Mouse (Mus musculus): ENCODE measurements around the gene Slf1. TPM values are rescaled to one million over a fixed set of nuclear protein-coding genes. Genes with fewer than 3 reads are reported as not detected.

The Slf1 gene
- polyA plus RNA-seq, 1 experiment from 2014 or later, result 30.2 TPM

- no peak for ATAC-seq
- Histone ChIP-seq H3K4me3 (ENCODE audit: low read depth, low read length) (no peak overlapping the region), H3K36me3 (ENCODE audit: control insufficient read depth, insufficient read depth, low read length) (no peaks in the 10 kb centered on the region)
These were observed 91.9 kb downstream of the Slf1 start for GRCm38 (mm10) chr13:77043375-77043774.

GRCm38 (mm10) chr13:77029594-77029993, 105.7 kb downstream of the Slf1 start:
- H3K27ac ChIP-seq (ENCODE audit: low read length), result no peak overlapping the region
- no peak overlapping the region for H3K9ac ChIP-seq (ENCODE audit: low read depth, low read length)
- H3K4me1 ChIP-seq (ENCODE audit: control insufficient read depth, insufficient read depth, low read length), result no peaks in the 10 kb centered on the region
- no peak for ATAC-seq
- H3K36me3 ChIP-seq (ENCODE audit: control insufficient read depth, insufficient read depth, low read length), result no peaks in the 10 kb centered on the region
- no peaks in the 10 kb centered on the region for H3K9me3 ChIP-seq (replicated peaks; ENCODE audit: control insufficient read depth, low read length, poor library complexity, severe bottlenecking)
- WGBS, result 72% methylated on average over 5 of the region's 5 CpGs
- H3K4me3 ChIP-seq (ENCODE audit: low read depth, low read length), result no peak overlapping the region
- no peaks in the 10 kb centered on the region for H3K27me3 ChIP-seq (ENCODE audit: control insufficient read depth, insufficient read depth, low read depth, low read length)
- no peak overlapping the region for H3K4me2 ChIP-seq (ENCODE audit: low read length)

More at GRCm38 (mm10) chr13:77043375-77043774, 91.9 kb downstream of the Slf1 start:
- H3K27me3 ChIP-seq (ENCODE audit: control insufficient read depth, insufficient read depth, low read depth, low read length), result no peaks in the 10 kb centered on the region
- 80% methylated on average over 1 of the region's 1 CpGs for WGBS
- H3K9ac ChIP-seq (ENCODE audit: low read depth, low read length), result no peak overlapping the region
- no peak overlapping the region for H3K27ac ChIP-seq (ENCODE audit: low read length)
- no peak overlapping the region for H3K4me2 ChIP-seq (ENCODE audit: low read length)
- H3K9me3 ChIP-seq (replicated peaks; ENCODE audit: control insufficient read depth, low read length, poor library complexity, severe bottlenecking), result no peaks in the 10 kb centered on the region
- peaks cover 6% of the 10 kb centered on the region; the same call in 1 of the 2 replicates for H3K4me1 ChIP-seq (ENCODE audit: control insufficient read depth, insufficient read depth, low read length)

GRCm38 (mm10) chr13:77018851-77019250, 116.4 kb downstream of the Slf1 start:
- no peak overlapping the region for H3K4me2 ChIP-seq (ENCODE audit: low read length)
- no peaks in the 10 kb centered on the region for H3K4me1 ChIP-seq (ENCODE audit: control insufficient read depth, insufficient read depth, low read length)
- WGBS, result 91% methylated on average over 2 of the region's 2 CpGs
- no peak overlapping the region for H3K27ac ChIP-seq (ENCODE audit: low read length)
- no peaks in the 10 kb centered on the region for H3K27me3 ChIP-seq (ENCODE audit: control insufficient read depth, insufficient read depth, low read depth, low read length)
- no peaks in the 10 kb centered on the region for H3K9me3 ChIP-seq (replicated peaks; ENCODE audit: control insufficient read depth, low read length, poor library complexity, severe bottlenecking)
- ATAC-seq, result no peak
- H3K4me3 ChIP-seq (ENCODE audit: low read depth, low read length), result no peak overlapping the region
- H3K36me3 ChIP-seq (ENCODE audit: control insufficient read depth, insufficient read depth, low read length), result no peaks in the 10 kb centered on the region
- H3K9ac ChIP-seq (ENCODE audit: low read depth, low read length), result no peak overlapping the region

- H3K4me3 ChIP-seq (ENCODE audit: low read depth, low read length), result no peak overlapping the region
- H3K9me3 ChIP-seq (replicated peaks; ENCODE audit: control insufficient read depth, low read length, poor library complexity, severe bottlenecking), result no peaks in the 10 kb centered on the region
- ATAC-seq, result no peak
- no peak overlapping the region for H3K4me2 ChIP-seq (ENCODE audit: low read length)
- H3K4me1 ChIP-seq (ENCODE audit: control insufficient read depth, insufficient read depth, low read length), result no peaks in the 10 kb centered on the region
- H3K9ac ChIP-seq (ENCODE audit: low read depth, low read length), result no peak overlapping the region
- no peak overlapping the region for H3K27ac ChIP-seq (ENCODE audit: low read length)
- no peaks in the 10 kb centered on the region for H3K36me3 ChIP-seq (ENCODE audit: control insufficient read depth, insufficient read depth, low read length)
- H3K27me3 ChIP-seq (ENCODE audit: control insufficient read depth, insufficient read depth, low read depth, low read length), result no peaks in the 10 kb centered on the region
- 98% methylated on average over 1 of the region's 1 CpGs for WGBS
These were observed 131.6 kb downstream of the Slf1 start for GRCm38 (mm10) chr13:77003684-77004083.

- no peak overlapping the region for H3K4me3 ChIP-seq (ENCODE audit: low read depth, low read length)
- no peaks in the 10 kb centered on the region for H3K36me3 ChIP-seq (ENCODE audit: control insufficient read depth, insufficient read depth, low read length)
- WGBS, result 50% methylated on average over 3 of the region's 3 CpGs
- no peaks in the 10 kb centered on the region for H3K27me3 ChIP-seq (ENCODE audit: control insufficient read depth, insufficient read depth, low read depth, low read length)
- H3K27ac ChIP-seq (ENCODE audit: low read length), result no peak overlapping the region
- no peak overlapping the region for H3K4me2 ChIP-seq (ENCODE audit: low read length)
- H3K4me1 ChIP-seq (ENCODE audit: control insufficient read depth, insufficient read depth, low read length), result no peaks in the 10 kb centered on the region
- ATAC-seq, result no peak
- H3K9ac ChIP-seq (ENCODE audit: low read depth, low read length), result no peak overlapping the region
- no peaks in the 10 kb centered on the region for H3K9me3 ChIP-seq (replicated peaks; ENCODE audit: control insufficient read depth, low read length, poor library complexity, severe bottlenecking)
These were observed 132.6 kb downstream of the Slf1 start for GRCm38 (mm10) chr13:77002628-77003027.

Other genes with a start within 250 kb of the Slf1 start
- 13.4 and 14.4 TPM in 2 replicates for gene 2210408I21Rik, start 67 bp upstream of the Slf1 start, polyA plus RNA-seq (2015; fragmentation: Nextera tagmentation; extraction: Ambion mirVana)